Mouse (Mus musculus) CD4-positive, CD25-positive, alpha-beta regulatory T cell, adult 4 months (primary cell): ENCODE data around the gene Chrne. TPM values are rescaled to one million over a fixed set of nuclear protein-coding genes. Genes with fewer than 3 reads are reported as not detected.

ENCODE experiments used
- ATAC-seq: one replicate; pipeline ENCODE4 v1.8.0; 2017
- polyA plus RNA-seq, 2 experiments: library from polyadenylated mRNA; unstranded; fragments of 100-300 nt; shearing (Covaris generic); gene quantifications; one replicate each; pipeline ENCODE4 v1.2.1; 2017

Chrne gene
- polyA plus RNA-seq, 2 experiments from 2014 or later = 1.4 to 2.1 TPM

DNA sequence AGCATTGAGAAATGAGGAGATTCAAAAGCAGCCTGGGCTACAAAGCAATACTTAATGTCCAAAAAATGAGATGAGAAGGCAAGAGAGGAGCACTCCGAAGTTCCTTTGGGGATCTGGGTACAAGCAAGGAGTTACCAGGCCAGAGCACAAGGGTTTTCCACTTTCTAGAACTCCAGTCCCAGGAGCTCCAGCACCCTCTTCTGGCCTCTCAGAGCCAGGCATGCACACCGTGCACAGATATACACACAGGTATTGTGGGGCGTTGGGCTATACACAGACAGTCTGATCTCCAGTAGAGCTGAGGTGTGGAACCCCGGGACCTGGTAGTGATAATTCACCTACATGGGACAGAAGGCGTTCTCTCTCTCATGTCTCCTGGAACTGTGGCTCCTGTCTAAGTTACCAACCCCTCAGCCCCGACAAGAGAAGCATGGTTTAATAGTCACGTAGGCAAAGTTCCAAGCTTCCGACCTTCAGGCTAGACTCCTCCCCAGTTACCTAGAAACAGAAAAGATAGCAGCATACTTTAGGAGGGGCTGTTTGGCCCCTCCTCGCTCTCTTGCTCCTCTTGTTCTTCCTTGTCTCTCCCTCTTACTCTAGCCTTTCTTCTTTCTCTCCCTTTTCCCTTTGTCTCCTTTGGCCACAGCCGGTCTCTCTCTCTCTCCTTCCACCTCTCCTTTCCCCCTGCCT is 4.2 kb upstream of the Chrne start:
- ATAC-seq = no peak

DNA sequence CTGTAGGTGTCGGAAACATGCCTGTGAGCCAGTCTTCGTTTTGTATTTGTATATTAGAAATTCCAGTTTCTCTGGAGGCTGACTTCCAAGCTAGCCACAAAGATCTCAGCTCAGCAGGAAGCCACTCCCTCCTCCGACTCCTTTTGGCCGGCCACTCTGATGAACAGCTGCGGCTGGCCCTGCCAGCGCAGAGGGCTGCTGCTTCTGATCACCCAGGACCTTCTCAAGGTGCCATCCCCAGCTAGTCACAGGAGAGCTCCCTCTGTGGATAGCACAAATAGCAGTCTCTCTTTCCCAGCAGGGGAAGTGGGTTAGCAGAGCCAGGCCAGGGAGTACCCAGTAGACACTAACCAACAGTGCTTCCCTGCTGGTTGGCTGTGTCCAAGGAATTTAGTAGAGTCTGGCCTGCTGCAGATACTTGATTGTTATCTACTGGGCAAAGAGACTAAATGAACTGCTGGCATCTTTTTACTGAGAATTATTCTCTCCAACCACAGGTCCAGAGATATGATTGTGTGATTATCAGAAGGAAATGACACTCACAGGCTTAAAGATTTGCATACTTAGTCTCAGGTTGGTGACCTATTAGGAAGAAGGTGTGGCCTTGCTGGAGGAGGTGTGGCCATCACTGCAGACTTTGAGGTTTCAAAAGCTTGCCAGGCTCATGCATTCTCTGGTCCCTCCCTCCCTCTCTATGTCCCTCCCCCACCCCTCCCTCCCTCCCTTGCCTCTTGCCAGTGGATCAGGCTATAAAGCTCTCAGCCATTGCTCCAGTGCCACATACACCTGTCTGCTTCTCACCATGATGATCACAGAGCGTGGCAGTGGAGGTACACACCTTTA is 3.2 kb upstream of the Chrne start:
- ATAC-seq = peak; percentile 78

DNA sequence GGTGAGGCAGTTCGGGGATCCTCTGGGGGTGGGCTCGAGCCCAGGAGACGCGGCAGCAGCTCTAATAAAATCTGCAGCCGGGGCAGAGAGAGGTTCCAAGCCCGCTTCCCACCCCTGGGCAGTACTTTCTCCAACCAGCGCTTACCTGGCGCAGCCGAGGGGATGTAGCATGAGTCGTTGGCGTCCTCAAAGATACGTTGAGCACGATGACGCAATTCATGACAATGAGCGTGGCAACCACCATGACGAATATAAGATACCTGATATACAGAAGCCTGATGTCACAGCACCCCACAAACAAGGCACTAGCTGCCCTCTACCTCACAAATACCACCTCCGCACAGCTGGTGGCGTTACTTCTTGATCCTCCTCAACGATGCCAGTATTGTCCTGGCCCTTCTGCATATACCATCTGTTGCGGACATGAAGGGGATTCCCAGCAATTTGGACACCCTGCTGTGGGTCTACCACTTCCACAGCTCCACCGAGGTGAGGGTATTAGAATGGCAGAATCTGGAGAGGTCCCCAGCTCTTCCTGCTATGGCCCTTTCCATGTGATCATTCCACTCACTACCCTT is 3.4 kb downstream of the Chrne start, which contains the start of gene 4930544D05Rik:
Gene 4930544D05Rik, plus strand, starts transcription at position 333 of the 578 bp plus-strand sequence.
- ATAC-seq = peak; percentile 72

DNA sequence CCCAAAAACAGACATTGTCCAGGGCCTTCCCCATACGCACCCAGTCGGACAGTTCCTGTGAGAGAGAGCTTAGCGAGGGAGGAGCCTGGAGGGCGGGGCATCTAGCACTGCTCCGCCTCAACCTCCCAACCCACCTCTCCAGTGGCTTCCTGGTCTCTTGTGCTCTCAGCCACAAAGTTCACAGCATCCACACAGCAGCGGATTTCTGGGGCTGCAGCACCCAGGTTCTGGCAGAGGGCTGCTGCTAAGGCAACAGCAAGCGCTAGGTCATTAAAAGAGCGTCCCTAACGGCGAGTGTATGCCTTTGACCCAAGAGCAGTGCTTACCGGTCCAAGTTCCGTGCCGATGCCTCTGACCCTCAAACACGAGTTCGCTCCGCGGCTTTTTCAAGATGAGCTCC is 3.9 kb downstream of the Chrne start:
- peak; percentile 95 for ATAC-seq

DNA sequence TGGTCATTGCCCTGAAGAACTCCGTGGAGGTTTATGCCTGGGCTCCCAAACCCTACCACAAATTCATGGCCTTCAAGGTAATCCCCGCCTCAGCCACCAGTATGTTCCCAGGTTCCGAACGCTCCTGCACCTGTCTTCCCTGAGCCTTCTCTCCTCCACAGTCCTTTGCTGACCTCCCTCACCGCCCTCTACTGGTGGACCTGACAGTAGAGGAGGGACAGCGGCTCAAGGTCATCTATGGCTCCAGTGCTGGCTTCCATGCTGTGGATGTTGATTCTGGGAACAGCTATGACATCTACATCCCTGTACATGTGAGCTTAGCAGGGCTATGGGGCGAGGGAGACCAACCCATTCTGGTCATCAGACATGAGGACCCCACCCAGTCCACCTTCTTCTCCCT is 6.5 kb downstream of the Chrne start:
- no peak for ATAC-seq

DNA sequence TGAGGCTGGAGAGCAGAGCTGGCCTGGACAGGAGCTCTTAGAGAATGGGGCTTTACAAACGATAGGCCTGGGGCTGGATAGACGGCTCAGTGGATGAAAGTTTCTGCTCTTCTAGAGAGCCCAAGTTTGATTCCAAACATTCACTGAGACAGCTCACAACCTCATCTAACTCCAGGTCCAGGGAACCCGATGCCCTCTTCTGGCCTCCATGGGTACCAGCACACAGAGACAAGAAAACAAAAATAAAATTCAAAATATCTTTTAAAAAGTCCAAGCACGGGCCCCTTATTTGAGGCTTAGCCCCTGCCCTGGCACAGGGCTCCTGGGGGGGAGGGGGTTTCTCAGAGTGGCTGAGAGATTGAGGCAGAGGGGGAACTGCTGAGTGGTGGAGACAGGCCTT is 8.3 kb downstream of the Chrne start:
- no peak for ATAC-seq

DNA sequence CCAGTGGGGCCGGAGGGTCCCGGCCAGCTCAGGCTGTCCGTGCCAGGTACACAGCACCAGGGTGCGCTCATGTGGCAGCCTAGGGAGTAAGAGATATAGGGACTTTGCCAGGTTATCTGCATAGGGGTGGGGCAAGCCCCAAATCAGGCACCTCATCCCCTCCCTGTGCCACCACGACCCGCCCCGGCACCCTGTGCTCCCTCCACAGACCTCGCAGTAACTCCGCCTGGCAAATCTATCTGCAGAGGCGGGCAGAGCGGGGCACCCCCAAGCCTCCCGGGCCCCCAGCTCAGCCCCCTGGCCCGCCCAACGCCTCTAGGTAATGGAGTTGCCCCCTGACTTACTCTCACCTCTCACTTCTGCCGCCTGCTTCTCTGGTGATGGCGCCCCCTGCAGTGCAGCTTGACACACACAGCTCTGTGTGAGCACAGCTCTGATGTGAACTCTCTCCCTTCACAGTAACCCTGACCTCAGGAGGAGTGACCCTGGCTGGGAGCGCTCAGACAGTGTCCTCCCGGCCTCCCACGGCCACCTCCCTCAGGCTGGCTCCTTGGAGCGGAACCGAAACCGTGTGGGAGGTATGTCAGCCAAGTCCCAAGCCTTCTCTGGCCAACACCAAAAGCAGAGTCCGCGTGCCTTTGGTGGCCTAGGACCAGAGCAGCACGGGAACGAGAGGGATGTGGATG is 10.5 kb downstream of the Chrne start:
- no peak for ATAC-seq

DNA sequence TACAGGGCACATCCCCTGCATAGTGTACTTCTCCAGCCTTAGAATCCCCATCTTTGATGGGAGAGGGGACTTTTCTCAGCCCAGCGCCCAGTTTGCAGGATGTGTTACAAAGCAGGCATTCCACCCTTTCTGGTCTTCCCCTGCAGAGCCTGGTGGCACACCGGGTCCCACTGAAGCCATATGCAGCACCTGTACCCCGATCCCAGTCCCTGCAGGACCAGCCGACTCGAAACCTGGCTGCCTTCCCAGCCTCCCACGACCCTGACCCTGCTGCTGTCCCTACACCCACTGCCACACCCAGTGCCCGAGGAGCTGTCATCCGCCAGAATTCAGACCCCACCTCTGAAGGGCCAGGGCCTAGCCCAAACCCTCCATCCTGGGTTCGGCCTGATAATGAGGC is 11.4 kb downstream of the Chrne start:
- ATAC-seq = no peak

DNA sequence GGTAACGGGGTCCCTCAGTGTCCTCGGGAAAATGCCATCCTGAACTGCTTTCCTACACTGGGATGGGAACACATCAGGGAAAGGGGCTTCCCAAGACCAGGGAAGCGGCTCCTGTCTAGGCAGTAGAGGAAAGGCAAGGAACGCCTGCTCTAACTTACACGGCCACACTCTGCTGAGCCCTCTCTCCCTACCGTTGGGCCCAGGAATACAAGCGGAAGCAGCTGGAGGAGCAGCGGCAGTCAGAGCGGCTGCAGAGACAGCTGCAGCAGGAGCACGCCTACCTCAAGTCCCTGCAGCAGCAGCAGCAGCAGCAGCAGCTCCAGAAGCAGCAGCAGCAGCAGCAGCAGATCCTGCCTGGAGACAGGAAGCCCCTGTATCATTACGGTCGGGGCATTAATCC is 12.3 kb downstream of the Chrne start:
- no peak for ATAC-seq

DNA sequence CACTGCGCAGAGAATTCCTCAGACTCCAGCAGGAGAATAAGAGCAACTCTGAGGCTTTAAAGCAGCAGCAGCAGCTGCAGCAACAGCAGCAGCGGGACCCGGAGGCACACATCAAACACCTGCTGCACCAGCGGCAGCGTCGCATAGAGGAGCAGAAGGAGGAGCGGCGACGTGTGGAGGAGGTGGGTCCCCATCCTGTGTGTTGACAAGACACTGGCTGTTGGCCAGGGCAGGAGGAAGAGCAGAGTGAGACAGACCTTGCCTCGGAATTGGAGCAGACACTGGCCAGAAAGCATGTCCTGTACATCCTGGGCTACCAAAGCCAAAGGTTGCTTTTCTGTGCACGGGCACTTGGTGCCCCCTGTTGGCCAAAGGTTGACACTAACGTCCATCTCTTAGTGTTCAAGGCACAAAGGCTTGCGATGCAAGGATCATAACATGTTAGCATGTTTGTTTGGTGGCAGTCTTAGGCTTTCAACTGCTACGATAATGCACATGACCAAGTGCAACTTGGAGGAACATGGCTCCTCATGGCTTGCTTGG is 13.9 kb downstream of the Chrne start:
- peak; percentile 71 for ATAC-seq

DNA sequence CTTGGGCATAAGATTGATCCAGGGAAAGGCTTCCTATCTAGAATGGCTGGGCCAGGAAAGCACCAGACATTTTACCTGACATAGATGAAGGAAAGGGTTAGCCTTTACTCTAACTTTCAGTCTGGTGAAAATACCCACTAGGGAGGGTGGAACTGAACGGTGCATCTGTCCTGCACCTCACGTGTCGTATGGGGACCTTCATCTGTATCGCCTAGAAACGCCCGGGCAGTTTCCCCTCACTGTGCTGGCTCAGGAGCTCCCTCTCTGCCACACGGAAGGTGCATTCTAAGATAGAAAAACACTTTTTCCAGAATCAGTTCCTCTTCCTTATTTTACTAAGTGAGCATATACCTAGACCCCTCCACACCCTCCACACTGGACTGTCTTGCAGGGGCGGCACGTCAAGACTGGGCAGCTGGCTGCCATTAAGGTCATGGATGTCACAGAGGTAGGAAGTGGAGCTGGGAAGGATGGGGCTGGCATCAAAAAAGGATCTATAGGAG is 20.5 kb downstream of the Chrne start:
- ATAC-seq = no peak

DNA sequence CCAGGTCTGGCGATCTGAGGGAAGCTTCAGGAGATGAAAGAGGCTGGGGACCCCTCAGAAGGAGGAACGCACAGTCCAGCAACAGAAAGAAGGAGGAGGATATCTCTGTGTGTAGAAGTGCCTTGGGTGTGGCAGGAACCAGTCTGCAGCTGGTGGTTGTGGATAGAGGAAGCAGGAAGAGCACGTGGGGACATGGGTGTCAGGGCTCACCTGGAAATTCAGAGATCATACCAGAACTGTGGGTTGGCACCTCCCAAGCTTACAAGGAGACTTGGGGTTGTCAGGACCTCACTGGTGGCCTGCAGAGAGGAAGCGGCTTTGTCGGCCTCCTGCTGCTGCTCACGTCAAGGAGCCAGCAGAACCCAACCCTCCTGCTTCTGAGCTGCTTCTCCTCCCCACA is 21.7 kb downstream of the Chrne start:
- ATAC-seq = peak; percentile 35

DNA sequence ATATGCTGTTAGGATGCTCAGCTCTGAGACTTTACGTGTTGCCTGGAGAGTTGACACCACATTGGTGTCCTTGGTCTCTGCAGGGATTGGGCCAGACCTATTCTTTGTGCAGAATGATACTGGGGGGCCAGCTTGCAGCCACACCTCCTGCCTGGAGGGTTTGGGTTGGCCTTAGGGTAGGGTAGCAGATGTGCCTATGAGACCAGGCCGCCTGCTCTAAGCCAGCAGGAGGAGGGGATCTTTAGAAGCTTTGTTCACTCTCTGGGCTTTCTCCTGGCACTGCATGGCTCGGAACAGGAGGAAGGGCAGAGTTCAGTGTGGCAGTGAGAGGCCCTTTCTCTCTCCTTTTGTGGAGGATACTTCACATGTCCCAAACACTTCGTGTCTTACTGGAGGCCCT is 22.9 kb downstream of the Chrne start:
- ATAC-seq = no peak

DNA sequence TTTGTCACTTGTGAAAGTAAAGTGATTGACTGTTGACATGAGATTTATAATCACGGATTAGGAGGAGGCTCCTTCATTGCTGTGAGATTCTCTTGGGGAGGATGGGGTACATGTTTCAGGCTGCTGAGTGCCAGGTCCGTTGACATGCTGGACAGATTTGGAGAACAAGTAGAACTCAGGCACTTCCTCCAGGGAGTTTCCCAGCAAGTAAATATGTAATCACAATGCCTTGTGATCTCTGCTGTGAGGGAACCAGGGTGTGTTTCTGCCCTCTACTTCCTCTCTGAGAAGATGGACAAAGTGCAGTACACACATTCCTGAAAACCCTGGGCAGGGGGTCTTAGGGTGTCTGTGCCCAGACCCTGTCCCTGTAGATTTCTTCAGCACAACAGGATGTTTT is 23.4 kb downstream of the Chrne start:
- ATAC-seq = peak; percentile 47

DNA sequence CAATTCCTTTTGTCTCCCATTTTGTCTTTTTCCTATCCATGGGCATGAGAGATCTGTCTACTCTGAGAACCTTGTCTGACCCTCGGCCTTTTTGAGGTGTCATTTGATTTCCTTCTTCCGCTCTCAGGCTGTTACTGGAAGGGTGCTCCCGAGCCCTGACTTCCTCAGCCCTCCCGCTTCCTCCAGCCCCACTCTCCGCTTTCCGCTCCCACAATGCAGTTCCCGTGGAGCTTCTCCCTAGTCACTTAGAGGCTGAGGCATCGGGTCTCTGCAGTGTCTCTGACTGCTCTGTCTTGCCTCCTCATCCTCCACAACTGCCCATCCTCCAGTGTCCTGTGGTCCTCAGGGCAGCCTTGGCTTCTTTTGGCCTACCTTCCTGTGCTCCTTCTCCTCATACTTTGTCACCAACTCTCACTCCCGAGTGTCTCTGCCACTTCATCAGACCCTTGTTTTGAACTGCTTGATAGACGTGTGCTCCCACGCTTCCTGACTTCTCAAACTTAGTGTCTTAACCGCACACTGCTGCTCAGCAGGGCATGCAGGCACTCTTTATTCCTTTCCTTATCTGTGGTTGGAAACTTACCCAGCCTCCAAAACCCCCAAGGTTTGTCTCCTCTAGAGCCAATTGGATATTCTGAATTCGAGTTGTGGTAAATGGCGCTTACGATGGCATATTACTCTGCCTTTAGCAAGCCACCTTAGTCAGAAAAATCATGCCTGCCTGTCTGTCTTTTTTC is 24.6 kb downstream of the Chrne start:
- peak; percentile 74 for ATAC-seq

DNA sequence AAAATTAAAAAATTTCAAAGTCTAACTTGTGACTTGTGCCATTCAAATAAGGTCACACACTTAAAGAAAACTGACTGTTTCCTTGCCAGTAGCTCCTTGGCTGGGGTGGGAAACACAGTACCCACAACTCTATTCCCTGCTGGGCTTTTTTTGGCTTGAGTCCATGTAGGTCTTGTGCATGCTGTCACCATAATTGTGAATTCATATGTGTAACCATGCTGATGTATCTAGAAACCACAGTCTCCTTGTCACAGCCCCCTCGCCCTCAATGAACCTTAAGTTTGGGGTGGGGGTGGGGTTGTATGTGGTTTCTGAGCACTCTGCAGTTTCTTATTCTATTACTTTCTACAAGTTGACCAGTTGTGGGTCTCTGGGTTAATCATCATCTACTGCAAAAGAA is 27.3 kb downstream of the Chrne start:
- ATAC-seq = no peak

DNA sequence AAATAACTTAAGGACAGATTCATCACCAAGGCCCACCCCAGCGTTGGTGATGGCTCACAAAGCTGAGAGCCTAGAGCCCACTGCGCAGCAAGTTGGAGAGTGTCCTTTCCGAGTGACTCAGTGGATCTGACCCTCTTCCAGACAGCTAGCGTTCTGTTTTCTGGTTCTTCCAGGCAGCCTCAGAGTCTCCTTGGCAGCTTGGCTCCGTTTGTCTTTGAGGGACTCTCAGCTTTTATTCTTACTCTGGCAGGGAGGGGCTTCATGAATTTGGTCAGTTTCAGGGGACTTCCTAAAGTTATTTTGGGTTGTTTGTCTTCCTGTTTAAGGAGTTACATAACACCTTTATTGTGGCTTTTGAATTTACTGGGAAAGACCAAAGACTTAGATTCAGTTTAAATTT is 32.1 kb downstream of the Chrne start:
- ATAC-seq = no peak

DNA sequence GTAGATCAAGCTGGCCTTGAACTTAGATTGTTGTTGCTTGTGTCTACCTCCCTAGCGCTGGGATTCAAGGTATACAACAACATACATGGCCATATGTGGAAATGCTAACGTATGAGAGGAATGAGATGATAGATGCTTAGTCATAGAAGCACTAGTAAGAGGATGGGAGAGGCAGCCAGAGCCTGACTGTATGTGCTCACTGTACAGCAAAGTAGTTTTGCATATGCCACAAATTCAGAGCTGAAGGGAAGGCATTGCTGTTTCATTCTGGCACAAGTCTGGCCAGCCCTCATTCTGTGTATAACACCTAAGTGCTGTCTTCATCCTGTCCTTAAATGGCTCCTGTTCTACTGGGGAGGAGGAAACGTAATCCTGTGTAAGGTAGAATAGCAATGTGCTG is 32.8 kb downstream of the Chrne start:
- ATAC-seq = no peak

DNA sequence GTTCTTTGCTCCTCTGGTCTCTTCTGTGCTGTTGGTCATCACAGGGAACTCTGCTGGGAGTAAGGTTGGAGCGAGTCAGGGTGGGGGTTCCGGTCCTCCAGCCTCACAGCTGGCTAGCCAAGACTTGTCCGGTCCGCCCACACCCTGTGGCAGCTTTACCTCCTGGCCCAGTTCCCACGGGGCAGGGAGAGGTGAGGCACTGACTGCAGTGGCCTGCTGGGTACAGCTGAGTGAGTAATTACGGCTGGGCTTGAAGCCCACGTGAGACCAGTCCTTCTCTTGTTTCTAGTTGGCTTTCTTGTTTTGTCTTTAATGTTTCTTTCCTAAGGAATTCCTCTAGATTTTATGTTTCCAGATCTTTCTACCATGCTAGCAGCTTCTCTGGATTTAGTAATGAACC is 33.6 kb downstream of the Chrne start:
- no peak for ATAC-seq

DNA sequence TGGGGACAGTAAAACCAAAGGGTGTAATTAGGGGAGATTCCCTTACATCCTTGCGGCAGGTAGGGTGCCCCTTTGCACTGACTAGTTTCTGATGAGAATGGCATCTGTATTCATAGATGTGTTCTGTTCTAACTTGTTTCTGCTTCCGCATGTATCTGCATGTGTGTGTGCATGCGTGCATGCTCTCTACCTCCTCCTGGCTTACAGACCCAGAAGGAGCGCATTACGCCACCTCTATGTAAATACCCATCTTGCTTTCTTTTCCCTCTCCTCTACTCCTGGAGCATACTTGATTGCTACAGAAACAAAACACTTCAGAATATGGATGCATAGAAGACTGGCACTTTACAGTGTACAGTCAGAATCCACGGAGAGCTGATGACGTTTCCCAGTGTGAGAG is 35.2 kb downstream of the Chrne start:
- ATAC-seq = no peak

DNA sequence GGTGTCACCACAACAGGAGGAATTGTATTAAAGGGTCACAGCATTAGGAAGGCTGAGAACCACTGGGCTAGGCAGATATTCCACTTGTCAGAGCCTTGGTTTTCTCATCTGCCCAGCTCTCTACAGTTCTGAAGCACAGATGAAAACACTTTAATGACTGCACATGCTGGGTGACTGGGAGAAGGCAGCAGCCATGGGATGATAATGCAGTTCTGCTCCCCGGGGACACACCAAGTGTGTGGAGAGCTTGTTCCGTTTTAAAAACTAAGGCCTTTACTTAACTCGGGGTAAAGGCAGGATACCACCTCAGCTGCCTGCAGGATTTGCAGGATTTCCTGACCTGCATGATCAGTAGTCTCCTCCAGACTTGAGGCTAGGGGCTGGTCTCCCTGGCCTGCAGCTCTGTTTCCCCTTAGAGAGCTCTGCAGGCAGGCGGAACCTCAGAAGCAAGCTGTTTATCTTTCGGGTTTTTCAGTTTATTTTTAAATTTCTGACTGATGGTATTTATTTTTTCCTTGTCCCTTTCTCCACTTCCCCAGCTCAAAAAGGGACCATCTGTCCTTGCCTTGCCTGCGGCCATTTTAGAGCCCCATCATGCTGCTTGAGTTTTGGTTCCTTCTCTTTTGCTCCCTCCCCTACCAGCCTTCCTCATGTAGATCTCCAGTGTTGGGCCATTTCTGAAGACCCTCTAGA is 35.8 kb downstream of the Chrne start:
- no peak for ATAC-seq
